Mouse (Mus musculus): ENCODE data around the gene Gng13. TPM values are rescaled to one million over a fixed set of nuclear protein-coding genes. Genes with fewer than 3 reads are reported as not detected.

Gene Gng13
- total RNA-seq, 2 experiments from 2014 or later = not detected

Other genes starting within 250 kb of the Gng13 start
- not detected in 2 replicates for gene Sstr5, start 219.9 kb upstream of the Gng13 start, total RNA-seq (2015)
- gene Sstr5, start 219.9 kb upstream of the Gng13 start, total RNA-seq (2017) = not detected in 2 replicates
- not detected in 2 replicates for gene Sox8, start 146.5 kb upstream of the Gng13 start, total RNA-seq (2015)
- gene Sox8, start 146.5 kb upstream of the Gng13 start, total RNA-seq (2017) = not detected in 2 replicates
- 23.2 and 25.6 TPM in 2 replicates for gene Lmf1, start 138.1 kb upstream of the Gng13 start, total RNA-seq (2015)
- 11.7 and 14.1 TPM in 2 replicates for gene Lmf1, start 138.1 kb upstream of the Gng13 start, total RNA-seq (2017)
- gene Chtf18, start 10.2 kb downstream of the Gng13 start, total RNA-seq (2015) = 12.9 and 19.0 TPM in 2 replicates
- 27.0 and 30.2 TPM in 2 replicates for gene Chtf18, start 10.2 kb downstream of the Gng13 start, total RNA-seq (2017)
- gene Rpusd1, start 10.5 kb downstream of the Gng13 start, total RNA-seq (2015) = 5.5 and 5.7 TPM in 2 replicates
- 1.6 and 6.0 TPM in 2 replicates for gene Rpusd1, start 10.5 kb downstream of the Gng13 start, total RNA-seq (2017)
- gene Mslnl, start 18.9 kb downstream of the Gng13 start, total RNA-seq (2015) = not detected in 2 replicates
- gene Mslnl, start 18.9 kb downstream of the Gng13 start, total RNA-seq (2017) = not detected in 2 replicates
- 0.46 TPM in 1 of 2 replicates, not detected in the other for gene Msln, start 37.2 kb downstream of the Gng13 start, total RNA-seq (2015)
- gene Msln, start 37.2 kb downstream of the Gng13 start, total RNA-seq (2017) = not detected in 2 replicates
- 12.3 and 16.2 TPM in 2 replicates for gene Narfl, start 56.6 kb downstream of the Gng13 start, total RNA-seq (2015)
- gene Narfl, start 56.6 kb downstream of the Gng13 start, total RNA-seq (2017) = 24.5 and 31.5 TPM in 2 replicates
- gene Haghl, start 68.5 kb downstream of the Gng13 start, total RNA-seq (2015) = 10.9 and 13.4 TPM in 2 replicates
- gene Haghl, start 68.5 kb downstream of the Gng13 start, total RNA-seq (2017) = 15.2 and 18.8 TPM in 2 replicates
- 0.05 TPM in 1 of 2 replicates, not detected in the other for gene Ccdc78, start 69.4 kb downstream of the Gng13 start, total RNA-seq (2015)
- 0.20 and 0.21 TPM in 2 replicates for gene Ccdc78, start 69.4 kb downstream of the Gng13 start, total RNA-seq (2017)
- gene Fam173a, start 75.7 kb downstream of the Gng13 start, total RNA-seq (2015) = 113 and 126 TPM in 2 replicates
- 29.3 and 38.2 TPM in 2 replicates for gene Fam173a, start 75.7 kb downstream of the Gng13 start, total RNA-seq (2017)
- 1.8 TPM in 1 of 2 replicates, not detected in the other for gene AC134908.4, start 78.5 kb downstream of the Gng13 start, total RNA-seq (2015)
- gene AC134908.4, start 78.5 kb downstream of the Gng13 start, total RNA-seq (2017) = not detected in 2 replicates
- gene Metrn, start 80.0 kb downstream of the Gng13 start, total RNA-seq (2015) = 4.5 and 9.7 TPM in 2 replicates
- gene Metrn, start 80.0 kb downstream of the Gng13 start, total RNA-seq (2017) = 26.8 and 29.5 TPM in 2 replicates
- gene Fbxl16, start 91.9 kb downstream of the Gng13 start, total RNA-seq (2015) = not detected in 2 replicates
- gene Fbxl16, start 91.9 kb downstream of the Gng13 start, total RNA-seq (2017) = not detected in 2 replicates
- gene Wdr24, start 106.5 kb downstream of the Gng13 start, total RNA-seq (2015) = 10.0 and 10.1 TPM in 2 replicates
- gene Wdr24, start 106.5 kb downstream of the Gng13 start, total RNA-seq (2017) = 16.1 and 18.0 TPM in 2 replicates
- 12.0 and 15.6 TPM in 2 replicates for gene Jmjd8, start 111.7 kb downstream of the Gng13 start, total RNA-seq (2015)
- gene Jmjd8, start 111.7 kb downstream of the Gng13 start, total RNA-seq (2017) = 19.5 and 22.8 TPM in 2 replicates
- gene Stub1, start 116.2 kb downstream of the Gng13 start, total RNA-seq (2015) = 66.5 and 73.4 TPM in 2 replicates
- gene Stub1, start 116.2 kb downstream of the Gng13 start, total RNA-seq (2017) = 99.5 and 106 TPM in 2 replicates
- gene Rhbdl1, start 120.1 kb downstream of the Gng13 start, total RNA-seq (2015) = 1.0 and 1.1 TPM in 2 replicates
- gene Rhbdl1, start 120.1 kb downstream of the Gng13 start, total RNA-seq (2017) = 2.5 TPM in 1 of 2 replicates, not detected in the other
- 0.17 and 0.32 TPM in 2 replicates for gene Gm20683, start 124.6 kb downstream of the Gng13 start, total RNA-seq (2015)
- 0.54 and 0.78 TPM in 2 replicates for gene Gm20683, start 124.6 kb downstream of the Gng13 start, total RNA-seq (2017)
- gene Rhot2, start 127.7 kb downstream of the Gng13 start, total RNA-seq (2015) = 15.1 and 17.0 TPM in 2 replicates
- gene Rhot2, start 127.7 kb downstream of the Gng13 start, total RNA-seq (2017) = 18.0 and 19.7 TPM in 2 replicates
- gene Wdr90, start 144.3 kb downstream of the Gng13 start, total RNA-seq (2015) = 29.5 and 37.9 TPM in 2 replicates
- gene Wdr90, start 144.3 kb downstream of the Gng13 start, total RNA-seq (2017) = 17.4 and 17.6 TPM in 2 replicates
- gene Mcrip2, start 151.6 kb downstream of the Gng13 start, total RNA-seq (2015) = 41.0 and 42.2 TPM in 2 replicates
- 8.6 and 19.7 TPM in 2 replicates for gene Mcrip2, start 151.6 kb downstream of the Gng13 start, total RNA-seq (2017)
- 34.3 and 39.1 TPM in 2 replicates for gene Mettl26, start 157.9 kb downstream of the Gng13 start, total RNA-seq (2015)
- gene Mettl26, start 157.9 kb downstream of the Gng13 start, total RNA-seq (2017) = 15.4 and 22.3 TPM in 2 replicates
- 0.37 and 1.1 TPM in 2 replicates for gene Wfikkn1, start 163.7 kb downstream of the Gng13 start, total RNA-seq (2015)
- gene Wfikkn1, start 163.7 kb downstream of the Gng13 start, total RNA-seq (2017) = 0.12 and 0.54 TPM in 2 replicates
- 7.9 and 8.5 TPM in 2 replicates for gene Rab40c, start 202.6 kb downstream of the Gng13 start, total RNA-seq (2015)
- 10.4 and 12.0 TPM in 2 replicates for gene Rab40c, start 202.6 kb downstream of the Gng13 start, total RNA-seq (2017)
- gene Pigq, start 227.8 kb downstream of the Gng13 start, total RNA-seq (2015) = 53.3 and 56.3 TPM in 2 replicates
- gene Pigq, start 227.8 kb downstream of the Gng13 start, total RNA-seq (2017) = 41.6 and 41.8 TPM in 2 replicates
- gene Nhlrc4, start 227.8 kb downstream of the Gng13 start, total RNA-seq (2015) = not detected in 2 replicates
- gene Nhlrc4, start 227.8 kb downstream of the Gng13 start, total RNA-seq (2017) = not detected in 2 replicates
- not detected in 2 replicates for gene A930017K11Rik, start 235.4 kb downstream of the Gng13 start, total RNA-seq (2015)
- gene A930017K11Rik, start 235.4 kb downstream of the Gng13 start, total RNA-seq (2017) = not detected in 2 replicates

Measured in megakaryocyte progenitor cell, adult 5-6 weeks (primary cell).